Mouse (Mus musculus): ENCODE data around the gene Eid1. TPM values are rescaled to one million over a fixed set of nuclear protein-coding genes. Genes with fewer than 3 reads are reported as not detected.
A peak's percentile ranks its signal among the peaks of the same experiment; 100 is the strongest.

Eid1 gene
- polyA plus RNA-seq, 1 experiment from 2014 or later, result 182 TPM

- Histone ChIP-seq H3K4me2 (no peak overlapping the region), H3K4me3 (ENCODE audit: low read depth, low read length) (no peak overlapping the region), H3K36me3 (ENCODE audit: control insufficient read depth, insufficient read depth, low read length) (no peaks in the 10 kb centered on the region), H3K27me3 (ENCODE audit: control insufficient read depth, insufficient read depth, low read length) (no peaks in the 10 kb centered on the region), H3K9me3 (replicated peaks; ENCODE audit: control insufficient read depth, low read length) (no peaks in the 10 kb centered on the region), H3K27ac (ENCODE audit: low read depth, low read length) (no peak overlapping the region), H3K4me1 (ENCODE audit: control insufficient read depth, insufficient read depth, low read length) (0 out of 2 replicates have a peak, but pooled peaks cover 5% of the 10 kb centered on the region), H3K9ac (ENCODE audit: low read depth, low read length) (no peak overlapping the region)
- 83% methylated on average over 6 of the region's 6 CpGs for whole genome bisulfite sequencing (ENCODE audit: insufficient replicate concordance)
- no peak for ATAC-seq (replicated peaks; ENCODE audit: insufficient number of reproducible peaks, low FRiP score, low TSS enrichment)
Observed at GRCm38 (mm10) chr2:125644912-125645311, 28.0 kb upstream of the Eid1 start.

- Histone ChIP-seq H3K9ac (ENCODE audit: low read depth, low read length) (no peak overlapping the region), H3K36me3 (ENCODE audit: control insufficient read depth, insufficient read depth, low read length) (no peaks in the 10 kb centered on the region), H3K9me3 (replicated peaks; ENCODE audit: control insufficient read depth, low read length) (no peaks in the 10 kb centered on the region), H3K4me2 (no peak overlapping the region), H3K4me3 (ENCODE audit: low read depth, low read length) (no peak overlapping the region), H3K27me3 (ENCODE audit: control insufficient read depth, insufficient read depth, low read length) (no peaks in the 10 kb centered on the region), H3K4me1 (ENCODE audit: control insufficient read depth, insufficient read depth, low read length) (0 out of 2 replicates have a peak, but pooled peaks cover 5% of the 10 kb centered on the region), H3K27ac (ENCODE audit: low read depth, low read length) (no peak overlapping the region)
- 83% methylated on average over 5 of the region's 5 CpGs for WGBS (ENCODE audit: insufficient replicate concordance)
- ATAC-seq (replicated peaks; ENCODE audit: insufficient number of reproducible peaks, low FRiP score, low TSS enrichment), result no peak
Observed at GRCm38 (mm10) chr2:125650038-125650437, 22.9 kb upstream of the Eid1 start.

GRCm38 (mm10) chr2:125650742-125651352, 22.0 kb upstream of the Eid1 start:
- 84% methylated on average over 14 of the region's 14 CpGs for WGBS (ENCODE audit: insufficient replicate concordance)
- no peak overlapping the region for H3K9ac ChIP-seq (ENCODE audit: low read depth, low read length)
- ATAC-seq (replicated peaks; ENCODE audit: insufficient number of reproducible peaks, low FRiP score, low TSS enrichment), result no peak
- no peak overlapping the region for H3K27ac ChIP-seq (ENCODE audit: low read depth, low read length)
- no peak overlapping the region for H3K4me2 ChIP-seq
- H3K4me3 ChIP-seq (ENCODE audit: low read depth, low read length), result no peak overlapping the region
- no peaks in the 10 kb centered on the region for H3K36me3 ChIP-seq (ENCODE audit: control insufficient read depth, insufficient read depth, low read length)
- H3K27me3 ChIP-seq (ENCODE audit: control insufficient read depth, insufficient read depth, low read length), result no peaks in the 10 kb centered on the region
- H3K9me3 ChIP-seq (replicated peaks; ENCODE audit: control insufficient read depth, low read length), result no peaks in the 10 kb centered on the region
- 0 out of 2 replicates have a peak, but pooled peaks cover 5% of the 10 kb centered on the region for H3K4me1 ChIP-seq (ENCODE audit: control insufficient read depth, insufficient read depth, low read length)

- H3K27me3 ChIP-seq (ENCODE audit: control insufficient read depth, insufficient read depth, low read length), result no peaks in the 10 kb centered on the region
- H3K4me1 ChIP-seq (ENCODE audit: control insufficient read depth, insufficient read depth, low read length), result 0 out of 2 replicates have a peak, but pooled peaks cover 5% of the 10 kb centered on the region
- H3K9me3 ChIP-seq (replicated peaks; ENCODE audit: control insufficient read depth, low read length), result no peaks in the 10 kb centered on the region
- no peaks in the 10 kb centered on the region for H3K36me3 ChIP-seq (ENCODE audit: control insufficient read depth, insufficient read depth, low read length)
- H3K9ac ChIP-seq (ENCODE audit: low read depth, low read length), result no peak overlapping the region
- ATAC-seq (replicated peaks; ENCODE audit: insufficient number of reproducible peaks, low FRiP score, low TSS enrichment), result no peak
- no peak overlapping the region for H3K27ac ChIP-seq (ENCODE audit: low read depth, low read length)
- H3K4me3 ChIP-seq (ENCODE audit: low read depth, low read length), result no peak overlapping the region
- WGBS (ENCODE audit: insufficient replicate concordance), result 75% methylated on average over 8 of the region's 8 CpGs
- no peak overlapping the region for H3K4me2 ChIP-seq
Observed at GRCm38 (mm10) chr2:125651563-125651962, 21.3 kb upstream of the Eid1 start.

- Histone ChIP-seq H3K27ac (ENCODE audit: low read depth, low read length) (no peak overlapping the region), H3K36me3 (ENCODE audit: control insufficient read depth, insufficient read depth, low read length) (no peaks in the 10 kb centered on the region), H3K4me2 (no peak overlapping the region), H3K4me3 (ENCODE audit: low read depth, low read length) (no peak overlapping the region), H3K27me3 (ENCODE audit: control insufficient read depth, insufficient read depth, low read length) (no peaks in the 10 kb centered on the region), H3K9ac (ENCODE audit: low read depth, low read length) (no peak overlapping the region), H3K9me3 (replicated peaks; ENCODE audit: control insufficient read depth, low read length) (no peaks in the 10 kb centered on the region), H3K4me1 (ENCODE audit: control insufficient read depth, insufficient read depth, low read length) (no peaks in the 10 kb centered on the region)
- ATAC-seq (replicated peaks; ENCODE audit: insufficient number of reproducible peaks, low FRiP score, low TSS enrichment), result no peak
- 88% methylated on average over 2 of the region's 2 CpGs for WGBS (ENCODE audit: insufficient replicate concordance)
Observed at GRCm38 (mm10) chr2:125653286-125653685, 19.6 kb upstream of the Eid1 start.

- ATAC-seq (replicated peaks; ENCODE audit: insufficient number of reproducible peaks, low FRiP score, low TSS enrichment), result no peak
- H3K4me1 ChIP-seq (ENCODE audit: control insufficient read depth, insufficient read depth, low read length), result no peaks in the 10 kb centered on the region
- no peak overlapping the region for H3K27ac ChIP-seq (ENCODE audit: low read depth, low read length)
- H3K4me2 ChIP-seq, result no peak overlapping the region
- H3K9me3 ChIP-seq (replicated peaks; ENCODE audit: control insufficient read depth, low read length), result no peaks in the 10 kb centered on the region
- no peaks in the 10 kb centered on the region for H3K36me3 ChIP-seq (ENCODE audit: control insufficient read depth, insufficient read depth, low read length)
- 83% methylated on average over 9 of the region's 9 CpGs for WGBS (ENCODE audit: insufficient replicate concordance)
- no peak overlapping the region for H3K4me3 ChIP-seq (ENCODE audit: low read depth, low read length)
- H3K9ac ChIP-seq (ENCODE audit: low read depth, low read length), result no peak overlapping the region
- H3K27me3 ChIP-seq (ENCODE audit: control insufficient read depth, insufficient read depth, low read length), result no peaks in the 10 kb centered on the region
Observed at GRCm38 (mm10) chr2:125655391-125655790, 17.5 kb upstream of the Eid1 start.

GRCm38 (mm10) chr2:125659823-125660536, 12.9 kb upstream of the Eid1 start:
- WGBS (ENCODE audit: insufficient replicate concordance), result 15% methylated on average over 10 of the region's 10 CpGs
- no peaks in the 10 kb centered on the region for H3K27me3 ChIP-seq (ENCODE audit: control insufficient read depth, insufficient read depth, low read length)
- 0 out of 2 replicates have a peak, but pooled peaks have one; percentile 39 for ATAC-seq (replicated peaks; ENCODE audit: insufficient number of reproducible peaks, low FRiP score, low TSS enrichment)
- no peaks in the 10 kb centered on the region for H3K9me3 ChIP-seq (replicated peaks; ENCODE audit: control insufficient read depth, low read length)
- H3K4me1 ChIP-seq (ENCODE audit: control insufficient read depth, insufficient read depth, low read length), result 0 out of 2 replicates have a peak, but pooled peaks cover 5% of the 10 kb centered on the region
- H3K36me3 ChIP-seq (ENCODE audit: control insufficient read depth, insufficient read depth, low read length), result no peaks in the 10 kb centered on the region
- H3K4me3 ChIP-seq (ENCODE audit: low read depth, low read length), result peak overlapping the region; percentile 30
- peak overlapping the region; percentile 60 for H3K4me2 ChIP-seq
- H3K27ac ChIP-seq (ENCODE audit: low read depth, low read length), result no peak overlapping the region
- peak overlapping the region; percentile 50 for H3K9ac ChIP-seq (ENCODE audit: low read depth, low read length)

- Histone ChIP-seq H3K4me1 (ENCODE audit: control insufficient read depth, insufficient read depth, low read length) (0 out of 2 replicates have a peak, but pooled peaks cover 5% of the 10 kb centered on the region), H3K9me3 (replicated peaks; ENCODE audit: control insufficient read depth, low read length) (no peaks in the 10 kb centered on the region), H3K27me3 (ENCODE audit: control insufficient read depth, insufficient read depth, low read length) (no peaks in the 10 kb centered on the region), H3K4me3 (ENCODE audit: low read depth, low read length) (peak overlapping the region; percentile 30), H3K9ac (ENCODE audit: low read depth, low read length) (peak overlapping the region; percentile 50), H3K4me2 (peak overlapping the region; percentile 60), H3K27ac (ENCODE audit: low read depth, low read length) (no peak overlapping the region), H3K36me3 (ENCODE audit: control insufficient read depth, insufficient read depth, low read length) (no peaks in the 10 kb centered on the region)
- no peak for ATAC-seq (replicated peaks; ENCODE audit: insufficient number of reproducible peaks, low FRiP score, low TSS enrichment)
- 28% methylated on average over 20 of the region's 20 CpGs for WGBS (ENCODE audit: insufficient replicate concordance)
Observed at GRCm38 (mm10) chr2:125660537-125661130, 12.3 kb upstream of the Eid1 start.

Measured in heart, embryonic 11.5 days (tissue).